Mouse (Mus musculus): ENCODE measurements around the gene Rptn.

- TF ChIP-seq CTCF (IDR thresholded peaks at IDR 0.05; ENCODE audit: control insufficient read depth, insufficient read depth, insufficient read length) (no peak), MAX (IDR thresholded peaks at IDR 0.05) (no peak)
Measured at GRCm38 (mm10) chr3:93442030-93442429, 48.5 kb downstream of the Rptn start, which contains the start of gene Tchh.

Measured in C2C12 (cell line).